Mouse (Mus musculus): Measurements from ENCODE around the gene Gm3043.
"Not testable (repeated sequence)": the region's sequence is repeated elsewhere in the genome, so short reads cannot be mapped to it uniquely, and the experiment has no call there.

Gm3043 gene

DNA sequence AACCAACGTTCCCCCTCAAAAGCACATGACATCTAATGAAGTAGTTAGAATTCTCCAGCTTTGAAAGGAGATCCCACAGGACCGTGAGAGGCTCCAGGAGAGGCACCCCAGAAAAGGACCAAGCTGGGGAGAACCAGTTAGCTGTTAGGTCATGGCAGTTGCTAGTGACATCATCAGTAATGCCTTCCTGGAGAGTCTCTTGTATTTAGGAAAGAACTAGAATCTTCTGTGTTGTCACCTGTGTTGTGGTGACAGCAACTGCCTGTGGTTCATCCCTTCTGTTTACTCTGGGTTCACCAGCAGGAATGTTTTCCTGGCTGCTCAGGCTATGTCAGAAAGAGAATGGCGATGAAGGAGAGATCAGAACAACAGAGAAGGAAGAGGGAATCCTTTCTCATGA, at the start of gene Gm3043:
TSS of gene Gm3043 (plus strand) at position 301 of the 400 bp plus-strand sequence.
- DNase-seq (ENCODE audit: inconsistent age in 2 of 2, low spot score in 1 of 2): not testable (repeated sequence)

DNA sequence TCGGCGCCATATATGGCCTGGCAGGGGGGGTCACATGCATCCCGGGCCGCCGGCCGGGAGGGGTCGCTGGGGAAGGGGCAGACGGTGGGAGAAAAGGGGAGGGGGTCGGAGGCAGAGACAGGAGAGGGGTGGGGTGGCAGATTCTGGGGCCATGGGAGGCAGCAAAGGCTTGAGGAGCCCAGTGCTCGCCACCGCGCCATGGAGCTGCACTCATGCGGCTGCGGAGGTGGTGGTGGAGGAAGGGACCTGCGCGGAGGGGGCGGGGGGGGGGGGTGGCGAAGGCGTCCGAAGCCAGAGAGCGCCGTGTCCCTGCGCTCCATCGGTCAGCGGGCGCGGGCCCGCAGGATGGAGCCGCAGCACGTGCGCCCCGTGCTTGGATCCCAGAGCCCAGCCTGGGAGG, 36.9 kb upstream of the Gm3043 start, which contains the start of gene Gm3020:
TSS of gene Gm3020 (plus strand) at position 301 of the 400 bp plus-strand sequence.
- not testable (repeated sequence) for DNase-seq (ENCODE audit: inconsistent age in 2 of 2, low spot score in 1 of 2)

All from adrenal gland, adult (tissue).